Mouse (Mus musculus) forebrain, embryonic 11.5 days (tissue): ENCODE measurements around the gene Gm10591. TPM values are rescaled to one million over a fixed set of nuclear protein-coding genes. Genes with fewer than 3 reads are reported as not detected.
"Not testable (repeated sequence)": the region's sequence is repeated elsewhere in the genome, so short reads cannot be mapped to it uniquely, and the experiment has no call there.

Experiments
- ATAC-seq: fragments of 200-750 bp; cut with Nextera tagmentation; replicated peaks from 2 replicates; pipeline ENCODE4 v1.8.0; 2017; ENCODE audit warnings: moderate TSS enrichment; ENCODE audit not compliant: low FRiP score
- DNase-seq: peaks from one replicate; pipeline ENCODE4 v3.0.0-alpha.2; 2017; ENCODE audit warnings: low spot score
- H3K27ac ChIP-seq: fragments of 300-500 bp; sonication (generic); 2 replicates; pipeline ENCODE4 v1.5.1; 2014; ENCODE audit warnings: low read depth, low read length
- H3K27me3 ChIP-seq: fragments of 300-500 bp; sonication (generic); 2 replicates; pipeline ENCODE4 v1.6.1; 2014; ENCODE audit warnings: mild to moderate bottlenecking, low read length, mixed read lengths; ENCODE audit not compliant: control insufficient read depth, insufficient read depth
- H3K36me3 ChIP-seq: fragments of 300-500 bp; sonication (generic); 2 replicates; pipeline ENCODE4 v1.6.1; 2014; ENCODE audit warnings: mild to moderate bottlenecking, low read length, moderate library complexity, mixed read lengths; ENCODE audit not compliant: control insufficient read depth, insufficient read depth
- H3K4me1 ChIP-seq: fragments of 300-500 bp; sonication (generic); replicated peaks from 2 replicates; pipeline ENCODE4 v1.6.1; 2014; ENCODE audit warnings: low read length, mixed read lengths; ENCODE audit not compliant: control insufficient read depth, insufficient read depth
- H3K4me2 ChIP-seq: fragments of 300-500 bp; sonication (generic); 2 replicates; pipeline ENCODE4 v1.6.1; 2014; ENCODE audit warnings: low read depth, mild to moderate bottlenecking, low read length, moderate library complexity, mixed read lengths; ENCODE audit not compliant: severe bottlenecking
- H3K4me3 ChIP-seq: fragments of 300-500 bp; sonication (generic); 2 replicates; pipeline ENCODE4 v1.5.1; 2014; ENCODE audit warnings: low read depth, low read length
- H3K9ac ChIP-seq: fragments of 300-500 bp; sonication (generic); 2 replicates; pipeline ENCODE4 v1.6.1; 2014; ENCODE audit warnings: low read length
- H3K9me3 ChIP-seq: fragments of 300-500 bp; sonication (generic); 2 replicates; pipeline ENCODE4 v1.6.1; 2016; ENCODE audit warnings: low read length, mixed read lengths; ENCODE audit not compliant: control insufficient read depth
- WGBS: fragments of 180-500 bp; shearing (Covaris S2); extraction: QIAGEN DNeasy Blood & Tissue Kit; methylation state at CpG from one replicate; pipeline ENCODE4 v1.1.7; 2014; 5-methylcytosine and 5-hydroxymethylcytosine counted together
- polyA plus RNA-seq: library from polyadenylated mRNA; unstranded; fragments of >200 nt; fragmentation: Nextera tagmentation; extraction: Ambion mirVana; gene quantifications from 2 replicates; pipeline ENCODE4 v1.2.1, GENCODE M21; 2014

Gene Gm10591
- not detected in 2 replicates for polyA plus RNA-seq

- not testable (repeated sequence) for H3K27ac ChIP-seq
- no CpG with 5 or more reads among the region's 5 CpGs for WGBS
Observed at GRCm38 (mm10) chr4:42611895-42612294, at the start of gene Gm10591. Gene Gm10591, plus strand, starts transcription at chr4:42612195.

GRCm38 (mm10) chr4:42629419-42629818 is 17.4 kb downstream of the Gm10591 start, which contains the start of gene Gm2564:
Gene Gm2564, plus strand, starts transcription at chr4:42629719.
- not testable (repeated sequence) for ATAC-seq, DNase-seq, H3K27me3 ChIP-seq, H3K9ac ChIP-seq, H3K36me3 ChIP-seq, H3K4me3 ChIP-seq, H3K27ac ChIP-seq, H3K4me2 ChIP-seq, H3K4me1 ChIP-seq, H3K9me3 ChIP-seq
- no CpG with 5 or more reads among the region's 8 CpGs for whole genome bisulfite sequencing

More at GRCm38 (mm10) chr4:42611895-42612294, at the start of gene Gm10591:
- not testable (repeated sequence) for H3K27me3 ChIP-seq, H3K4me1 ChIP-seq, ATAC-seq, H3K4me2 ChIP-seq, H3K4me3 ChIP-seq, H3K36me3 ChIP-seq, DNase-seq, H3K9me3 ChIP-seq, H3K9ac ChIP-seq

GRCm38 (mm10) chr4:42654951-42655350 is 43.0 kb downstream of the Gm10591 start, which contains the start of gene Ccl27b:
Gene Ccl27b, plus strand, starts transcription at chr4:42655251.
- DNase-seq, H3K4me2 ChIP-seq, H3K27me3 ChIP-seq, H3K4me1 ChIP-seq, H3K9ac ChIP-seq, H3K36me3 ChIP-seq, ATAC-seq, H3K9me3 ChIP-seq, H3K4me3 ChIP-seq, H3K27ac ChIP-seq: not testable (repeated sequence)
- no CpG with 5 or more reads among the region's 9 CpGs for WGBS

- not testable (repeated sequence) for H3K27ac ChIP-seq, H3K9me3 ChIP-seq, H3K4me3 ChIP-seq, H3K9ac ChIP-seq, H3K36me3 ChIP-seq, ATAC-seq, H3K4me2 ChIP-seq, H3K27me3 ChIP-seq, DNase-seq, H3K4me1 ChIP-seq
- no CpG with 5 or more reads among the region's 3 CpGs for WGBS
Observed at GRCm38 (mm10) chr4:42661793-42662192, 49.8 kb downstream of the Gm10591 start, which contains the start of gene Il11ra2. Gene Il11ra2, minus strand, starts transcription at chr4:42661893.

Other genes starting within 250 kb of the Gm10591 start
- not detected in 2 replicates for gene Gm21586, start 172.8 kb upstream of the Gm10591 start, polyA plus RNA-seq
- gene Gm2163, start 145.4 kb upstream of the Gm10591 start, polyA plus RNA-seq = not detected in 2 replicates
- not detected in 2 replicates for gene Fam205a2, start 84.0 kb upstream of the Gm10591 start, polyA plus RNA-seq
- not detected in 2 replicates for gene Gm2564, start 17.5 kb downstream of the Gm10591 start, polyA plus RNA-seq
- gene Ccl27b, start 43.1 kb downstream of the Gm10591 start, polyA plus RNA-seq = not detected in 2 replicates
- not detected in 2 replicates for gene Il11ra2, start 49.7 kb downstream of the Gm10591 start, polyA plus RNA-seq
- gene 4930578G10Rik, start 123.3 kb downstream of the Gm10591 start, polyA plus RNA-seq = 0.96 and 1.8 TPM in 2 replicates
- not detected in 2 replicates for gene Ccl19, start 144.4 kb downstream of the Gm10591 start, polyA plus RNA-seq
- gene Ccl21a, start 161.8 kb downstream of the Gm10591 start, polyA plus RNA-seq = 0.27 and 0.39 TPM in 2 replicates
- gene Fam205a1, start 241.7 kb downstream of the Gm10591 start, polyA plus RNA-seq = 0.08 and 0.28 TPM in 2 replicates
- 0.33 and 0.43 TPM in 2 replicates for gene Gm12394, start 244.6 kb downstream of the Gm10591 start, polyA plus RNA-seq